Mouse (Mus musculus) stomach, postnatal 0 days (tissue): ENCODE results near the gene Flad1.

Source experiments
- CTCF ChIP-seq: IDR thresholded peaks from 2 replicates; pipeline ENCODE4 v1.5.1; 2016; ENCODE audit warnings: antibody characterized with exemption, low read depth, mild to moderate bottlenecking, moderate library complexity
- EP300 ChIP-seq: optimal IDR thresholded peaks from 2 replicates; pipeline ENCODE3; 2016; ENCODE audit warnings: antibody characterized with exemption

DNA sequence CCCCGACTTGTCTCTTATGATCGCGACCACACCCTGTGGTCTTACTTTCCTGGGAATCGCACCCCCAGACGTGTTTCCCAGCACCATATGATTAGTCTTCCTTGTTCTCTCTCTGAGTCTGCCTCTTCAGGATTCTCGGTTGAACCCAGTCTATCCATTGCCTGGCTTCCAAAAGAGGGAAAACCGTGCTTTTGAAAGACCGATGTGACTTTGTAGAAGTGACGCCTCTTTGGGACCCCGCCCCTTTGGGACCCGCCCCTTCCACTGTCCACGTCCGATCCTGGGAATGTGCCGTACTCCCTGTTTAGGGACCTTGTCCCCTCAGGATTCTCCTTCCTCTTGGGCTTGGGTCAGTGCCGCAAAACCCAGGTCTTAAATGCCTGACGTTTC, 7.2 kb upstream of the Flad1 start:
- TF ChIP-seq CTCF, result no peak
- TF ChIP-seq EP300, result no peak
